Mouse (Mus musculus): ENCODE data around the gene Prkcb. TPM values are rescaled to one million over a fixed set of nuclear protein-coding genes. Genes with fewer than 3 reads are reported as not detected.

Gene Prkcb
- polyA plus RNA-seq, 1 experiment from 2014 or later: 4.0 TPM

- H3K36me3 ChIP-seq (replicated peaks): no peaks in the 10 kb centered on the region
- no peaks in the 10 kb centered on the region for H3K4me1 ChIP-seq (replicated peaks)
- no peak overlapping the region for H3K4me3 ChIP-seq (replicated peaks)
- WGBS (ENCODE audit: insufficient replicate concordance): 79% methylated on average over 11 of the region's 11 CpGs
- H3K27me3 ChIP-seq: no peaks in the 10 kb centered on the region
- no peak overlapping the region for H3K27ac ChIP-seq (replicated peaks)
- no peaks in the 10 kb centered on the region for H3K9me3 ChIP-seq (replicated peaks)
- no peak overlapping the region for H3K4me2 ChIP-seq
- no peak for ATAC-seq (ENCODE audit: insufficient read depth)
- no peak overlapping the region for H3K9ac ChIP-seq
These were observed 239.7 kb downstream of the Prkcb start for GRCm38 (mm10) chr7:122528201-122528600.

GRCm38 (mm10) chr7:122528646-122529045, 240.1 kb downstream of the Prkcb start:
- no peak overlapping the region for H3K4me2 ChIP-seq
- H3K27ac ChIP-seq (replicated peaks): no peak overlapping the region
- no peak overlapping the region for H3K9ac ChIP-seq
- ATAC-seq (ENCODE audit: insufficient read depth): no peak
- H3K9me3 ChIP-seq (replicated peaks): no peaks in the 10 kb centered on the region
- H3K4me3 ChIP-seq (replicated peaks): no peak overlapping the region
- no peaks in the 10 kb centered on the region for H3K4me1 ChIP-seq (replicated peaks)
- no peaks in the 10 kb centered on the region for H3K27me3 ChIP-seq
- 69% methylated on average over 5 of the region's 5 CpGs for WGBS (ENCODE audit: insufficient replicate concordance)
- H3K36me3 ChIP-seq (replicated peaks): no peaks in the 10 kb centered on the region

GRCm38 (mm10) chr7:122533566-122534360, 245.2 kb downstream of the Prkcb start:
- no peaks in the 10 kb centered on the region for H3K27me3 ChIP-seq
- WGBS (ENCODE audit: insufficient replicate concordance): 62% methylated on average over 9 of the region's 9 CpGs
- no peaks in the 10 kb centered on the region for H3K9me3 ChIP-seq (replicated peaks)
- H3K9ac ChIP-seq: no peak overlapping the region
- no peak overlapping the region for H3K27ac ChIP-seq (replicated peaks)
- H3K36me3 ChIP-seq (replicated peaks): no peaks in the 10 kb centered on the region
- ATAC-seq (ENCODE audit: insufficient read depth): no peak
- H3K4me2 ChIP-seq: no peak overlapping the region
- no peaks in the 10 kb centered on the region for H3K4me1 ChIP-seq (replicated peaks)
- no peak overlapping the region for H3K4me3 ChIP-seq (replicated peaks)

- ATAC-seq (ENCODE audit: insufficient read depth): no peak
- WGBS (ENCODE audit: insufficient replicate concordance): 54% methylated on average over 3 of the region's 3 CpGs
These were observed 256.1 kb downstream of the Prkcb start for GRCm38 (mm10) chr7:122544616-122545015.

GRCm38 (mm10) chr7:122556575-122557140, 268.1 kb downstream of the Prkcb start:
- Histone ChIP-seq H3K4me1 (replicated peaks) (no peaks in the 10 kb centered on the region), H3K4me3 (replicated peaks) (no peak overlapping the region), H3K9me3 (replicated peaks) (no peaks in the 10 kb centered on the region), H3K4me2 (no peak overlapping the region), H3K27me3 (no peaks in the 10 kb centered on the region), H3K27ac (replicated peaks) (no peak overlapping the region), H3K9ac (no peak overlapping the region), H3K36me3 (replicated peaks) (no peaks in the 10 kb centered on the region)
- ATAC-seq (ENCODE audit: insufficient read depth): no peak
- 31% methylated on average over 6 of the region's 6 CpGs for WGBS (ENCODE audit: insufficient replicate concordance)

More at GRCm38 (mm10) chr7:122544616-122545015, 256.1 kb downstream of the Prkcb start:
- no peak overlapping the region for H3K4me3 ChIP-seq (replicated peaks)
- no peaks in the 10 kb centered on the region for H3K4me1 ChIP-seq (replicated peaks)
- H3K9me3 ChIP-seq (replicated peaks): no peaks in the 10 kb centered on the region
- no peak overlapping the region for H3K4me2 ChIP-seq
- H3K36me3 ChIP-seq (replicated peaks): no peaks in the 10 kb centered on the region
- H3K9ac ChIP-seq: no peak overlapping the region
- no peaks in the 10 kb centered on the region for H3K27me3 ChIP-seq
- no peak overlapping the region for H3K27ac ChIP-seq (replicated peaks)

GRCm38 (mm10) chr7:122558085-122558811, 269.7 kb downstream of the Prkcb start:
- no peak for ATAC-seq (ENCODE audit: insufficient read depth)
- no peak overlapping the region for H3K27ac ChIP-seq (replicated peaks)

GRCm38 (mm10) chr7:122558912-122559311, 270.4 kb downstream of the Prkcb start:
- ATAC-seq (ENCODE audit: insufficient read depth): no peak
- Histone ChIP-seq H3K9me3 (replicated peaks) (no peaks in the 10 kb centered on the region), H3K4me2 (no peak overlapping the region), H3K36me3 (replicated peaks) (no peaks in the 10 kb centered on the region), H3K9ac (no peak overlapping the region), H3K27ac (replicated peaks) (no peak overlapping the region), H3K4me3 (replicated peaks) (no peak overlapping the region), H3K27me3 (no peaks in the 10 kb centered on the region), H3K4me1 (replicated peaks) (no peaks in the 10 kb centered on the region)
- 32% methylated on average over 6 of the region's 6 CpGs for WGBS (ENCODE audit: insufficient replicate concordance)

More at GRCm38 (mm10) chr7:122558085-122558811, 269.7 kb downstream of the Prkcb start:
- no peak overlapping the region for H3K9ac ChIP-seq
- no peaks in the 10 kb centered on the region for H3K27me3 ChIP-seq
- no peak overlapping the region for H3K4me2 ChIP-seq
- no peak overlapping the region for H3K4me3 ChIP-seq (replicated peaks)
- H3K9me3 ChIP-seq (replicated peaks): no peaks in the 10 kb centered on the region
- 42% methylated on average over 7 of the region's 7 CpGs for WGBS (ENCODE audit: insufficient replicate concordance)
- no peaks in the 10 kb centered on the region for H3K36me3 ChIP-seq (replicated peaks)
- H3K4me1 ChIP-seq (replicated peaks): no peaks in the 10 kb centered on the region

GRCm38 (mm10) chr7:122562586-122562985, 274.0 kb downstream of the Prkcb start:
- no peak overlapping the region for H3K4me3 ChIP-seq (replicated peaks)
- no peak overlapping the region for H3K9ac ChIP-seq
- no peak overlapping the region for H3K4me2 ChIP-seq
- ATAC-seq (ENCODE audit: insufficient read depth): no peak
- H3K27ac ChIP-seq (replicated peaks): no peak overlapping the region
- H3K9me3 ChIP-seq (replicated peaks): no peaks in the 10 kb centered on the region
- 60% methylated on average over 5 of the region's 5 CpGs for WGBS (ENCODE audit: insufficient replicate concordance)
- no peaks in the 10 kb centered on the region for H3K27me3 ChIP-seq
- H3K36me3 ChIP-seq (replicated peaks): no peaks in the 10 kb centered on the region
- H3K4me1 ChIP-seq (replicated peaks): no peaks in the 10 kb centered on the region

GRCm38 (mm10) chr7:122565371-122565770, 276.8 kb downstream of the Prkcb start:
- H3K4me1 ChIP-seq (replicated peaks): no peaks in the 10 kb centered on the region
- H3K9me3 ChIP-seq (replicated peaks): no peaks in the 10 kb centered on the region
- WGBS (ENCODE audit: insufficient replicate concordance): 49% methylated on average over 1 of the region's 1 CpGs
- no peaks in the 10 kb centered on the region for H3K27me3 ChIP-seq
- no peaks in the 10 kb centered on the region for H3K36me3 ChIP-seq (replicated peaks)
- H3K9ac ChIP-seq: no peak overlapping the region
- H3K27ac ChIP-seq (replicated peaks): no peak overlapping the region
- no peak overlapping the region for H3K4me2 ChIP-seq
- H3K4me3 ChIP-seq (replicated peaks): no peak overlapping the region
- no peak for ATAC-seq (ENCODE audit: insufficient read depth)

GRCm38 (mm10) chr7:122566011-122566410, 277.5 kb downstream of the Prkcb start:
- Histone ChIP-seq H3K9ac (no peak overlapping the region), H3K27me3 (no peaks in the 10 kb centered on the region), H3K4me2 (no peak overlapping the region), H3K9me3 (replicated peaks) (no peaks in the 10 kb centered on the region), H3K4me1 (replicated peaks) (no peaks in the 10 kb centered on the region), H3K36me3 (replicated peaks) (no peaks in the 10 kb centered on the region), H3K4me3 (replicated peaks) (no peak overlapping the region), H3K27ac (replicated peaks) (no peak overlapping the region)
- whole genome bisulfite sequencing (ENCODE audit: insufficient replicate concordance): 47% methylated on average over 7 of the region's 7 CpGs
- ATAC-seq (ENCODE audit: insufficient read depth): no peak

GRCm38 (mm10) chr7:122568787-122569186, 280.2 kb downstream of the Prkcb start:
- WGBS (ENCODE audit: insufficient replicate concordance): 63% methylated on average over 7 of the region's 7 CpGs
- no peak for ATAC-seq (ENCODE audit: insufficient read depth)
- Histone ChIP-seq H3K4me2 (no peak overlapping the region), H3K4me3 (replicated peaks) (no peak overlapping the region), H3K27ac (replicated peaks) (no peak overlapping the region), H3K36me3 (replicated peaks) (no peaks in the 10 kb centered on the region), H3K27me3 (no peaks in the 10 kb centered on the region), H3K4me1 (replicated peaks) (no peaks in the 10 kb centered on the region), H3K9ac (no peak overlapping the region), H3K9me3 (replicated peaks) (no peaks in the 10 kb centered on the region)

All from liver, embryonic 15.5 days (tissue).